Mouse (Mus musculus): ENCODE data around the gene Reep1. TPM values are rescaled to one million over a fixed set of nuclear protein-coding genes. Genes with fewer than 3 reads are reported as not detected.
A peak's percentile ranks its signal among the peaks of the same experiment; 100 is the strongest.

Reep1 gene
- polyA plus RNA-seq, 1 experiment from 2014 or later = 8.1 TPM

GRCm38 (mm10) chr6:71741998-71742636 lies 34.8 kb downstream of the Reep1 start:
- Histone ChIP-seq H3K4me3 (ENCODE audit: low read depth, low read length) (no peak overlapping the region), H3K9ac (ENCODE audit: low read length) (no peak overlapping the region), H3K9me3 (ENCODE audit: control insufficient read depth, low read length) (no peaks in the 10 kb centered on the region), H3K27ac (replicated peaks; ENCODE audit: low read depth, low read length) (no peak overlapping the region), H3K27me3 (ENCODE audit: control insufficient read depth, insufficient read depth, low read length) (no peaks in the 10 kb centered on the region), H3K36me3 (ENCODE audit: control insufficient read depth, insufficient read depth, low read length) (no peaks in the 10 kb centered on the region), H3K4me1 (ENCODE audit: control insufficient read depth, insufficient read depth, low read length) (no peaks in the 10 kb centered on the region), H3K4me2 (ENCODE audit: low read depth, severe bottlenecking) (no peak overlapping the region)
- no peak for ATAC-seq (ENCODE audit: insufficient number of reproducible peaks, low FRiP score, low TSS enrichment, low read depth)
- 90% methylated on average over 6 of the region's 6 CpGs for WGBS
- no peak for DNase-seq (ENCODE audit: low spot score)

GRCm38 (mm10) chr6:71744934-71745333 lies 37.6 kb downstream of the Reep1 start:
- WGBS = 85% methylated on average over 6 of the region's 6 CpGs

GRCm38 (mm10) chr6:71745482-71746234 lies 38.3 kb downstream of the Reep1 start:
- Histone ChIP-seq H3K4me3 (ENCODE audit: low read depth, low read length) (no peak overlapping the region), H3K4me2 (ENCODE audit: low read depth, severe bottlenecking) (no peak overlapping the region), H3K27me3 (ENCODE audit: control insufficient read depth, insufficient read depth, low read length) (no peaks in the 10 kb centered on the region), H3K27ac (replicated peaks; ENCODE audit: low read depth, low read length) (no peak overlapping the region), H3K9me3 (ENCODE audit: control insufficient read depth, low read length) (no peaks in the 10 kb centered on the region), H3K36me3 (ENCODE audit: control insufficient read depth, insufficient read depth, low read length) (no peaks in the 10 kb centered on the region), H3K9ac (ENCODE audit: low read length) (no peak overlapping the region), H3K4me1 (ENCODE audit: control insufficient read depth, insufficient read depth, low read length) (no peaks in the 10 kb centered on the region)
- DNase-seq (ENCODE audit: low spot score) (no peak), ATAC-seq (ENCODE audit: insufficient number of reproducible peaks, low FRiP score, low TSS enrichment, low read depth) (no peak)
- 89% methylated on average over 9 of the region's 9 CpGs for WGBS

More at GRCm38 (mm10) chr6:71744934-71745333, 37.6 kb downstream of the Reep1 start:
- H3K4me2 ChIP-seq (ENCODE audit: low read depth, severe bottlenecking) = no peak overlapping the region
- no peak overlapping the region for H3K9ac ChIP-seq (ENCODE audit: low read length)
- H3K27ac ChIP-seq (replicated peaks; ENCODE audit: low read depth, low read length) = no peak overlapping the region
- DNase-seq (ENCODE audit: low spot score) (no peak), ATAC-seq (ENCODE audit: insufficient number of reproducible peaks, low FRiP score, low TSS enrichment, low read depth) (no peak)
- H3K36me3 ChIP-seq (ENCODE audit: control insufficient read depth, insufficient read depth, low read length) = no peaks in the 10 kb centered on the region
- H3K27me3 ChIP-seq (ENCODE audit: control insufficient read depth, insufficient read depth, low read length) = no peaks in the 10 kb centered on the region
- H3K4me3 ChIP-seq (ENCODE audit: low read depth, low read length) = no peak overlapping the region
- no peaks in the 10 kb centered on the region for H3K4me1 ChIP-seq (ENCODE audit: control insufficient read depth, insufficient read depth, low read length)
- H3K9me3 ChIP-seq (ENCODE audit: control insufficient read depth, low read length) = no peaks in the 10 kb centered on the region

GRCm38 (mm10) chr6:71746246-71746645 lies 38.9 kb downstream of the Reep1 start:
- Histone ChIP-seq H3K4me1 (ENCODE audit: control insufficient read depth, insufficient read depth, low read length) (no peaks in the 10 kb centered on the region), H3K27me3 (ENCODE audit: control insufficient read depth, insufficient read depth, low read length) (no peaks in the 10 kb centered on the region), H3K36me3 (ENCODE audit: control insufficient read depth, insufficient read depth, low read length) (no peaks in the 10 kb centered on the region), H3K27ac (replicated peaks; ENCODE audit: low read depth, low read length) (no peak overlapping the region), H3K9me3 (ENCODE audit: control insufficient read depth, low read length) (no peaks in the 10 kb centered on the region), H3K4me3 (ENCODE audit: low read depth, low read length) (no peak overlapping the region), H3K9ac (ENCODE audit: low read length) (no peak overlapping the region), H3K4me2 (ENCODE audit: low read depth, severe bottlenecking) (no peak overlapping the region)
- 27% methylated on average over 1 of the region's 1 CpGs for WGBS
- DNase-seq (ENCODE audit: low spot score) (no peak), ATAC-seq (ENCODE audit: insufficient number of reproducible peaks, low FRiP score, low TSS enrichment, low read depth) (no peak)

GRCm38 (mm10) chr6:71746846-71747245 lies 39.5 kb downstream of the Reep1 start:
- no peaks in the 10 kb centered on the region for H3K36me3 ChIP-seq (ENCODE audit: control insufficient read depth, insufficient read depth, low read length)
- DNase-seq (ENCODE audit: low spot score) (no peak), ATAC-seq (ENCODE audit: insufficient number of reproducible peaks, low FRiP score, low TSS enrichment, low read depth) (no peak)
- no peaks in the 10 kb centered on the region for H3K9me3 ChIP-seq (ENCODE audit: control insufficient read depth, low read length)
- no peak overlapping the region for H3K4me2 ChIP-seq (ENCODE audit: low read depth, severe bottlenecking)
- no peak overlapping the region for H3K4me3 ChIP-seq (ENCODE audit: low read depth, low read length)
- H3K9ac ChIP-seq (ENCODE audit: low read length) = no peak overlapping the region
- H3K27me3 ChIP-seq (ENCODE audit: control insufficient read depth, insufficient read depth, low read length) = no peaks in the 10 kb centered on the region
- H3K27ac ChIP-seq (replicated peaks; ENCODE audit: low read depth, low read length) = no peak overlapping the region
- 83% methylated on average over 8 of the region's 8 CpGs for WGBS
- no peaks in the 10 kb centered on the region for H3K4me1 ChIP-seq (ENCODE audit: control insufficient read depth, insufficient read depth, low read length)

GRCm38 (mm10) chr6:71751602-71752001 lies 44.2 kb downstream of the Reep1 start:
- H3K36me3 ChIP-seq (ENCODE audit: control insufficient read depth, insufficient read depth, low read length) = no peaks in the 10 kb centered on the region
- no peak overlapping the region for H3K4me3 ChIP-seq (ENCODE audit: low read depth, low read length)
- H3K4me1 ChIP-seq (ENCODE audit: control insufficient read depth, insufficient read depth, low read length) = no peaks in the 10 kb centered on the region
- no peaks in the 10 kb centered on the region for H3K9me3 ChIP-seq (ENCODE audit: control insufficient read depth, low read length)
- no peak overlapping the region for H3K4me2 ChIP-seq (ENCODE audit: low read depth, severe bottlenecking)
- DNase-seq (ENCODE audit: low spot score) (no peak), ATAC-seq (ENCODE audit: insufficient number of reproducible peaks, low FRiP score, low TSS enrichment, low read depth) (no peak)
- H3K27ac ChIP-seq (replicated peaks; ENCODE audit: low read depth, low read length) = no peak overlapping the region
- H3K27me3 ChIP-seq (ENCODE audit: control insufficient read depth, insufficient read depth, low read length) = no peaks in the 10 kb centered on the region
- no peak overlapping the region for H3K9ac ChIP-seq (ENCODE audit: low read length)
- WGBS = 85% methylated on average over 2 of the region's 2 CpGs

- Histone ChIP-seq H3K4me3 (ENCODE audit: low read depth, low read length) (no peak overlapping the region), H3K27me3 (ENCODE audit: control insufficient read depth, insufficient read depth, low read length) (no peaks in the 10 kb centered on the region), H3K36me3 (ENCODE audit: control insufficient read depth, insufficient read depth, low read length) (no peaks in the 10 kb centered on the region), H3K27ac (replicated peaks; ENCODE audit: low read depth, low read length) (no peak overlapping the region), H3K4me1 (ENCODE audit: control insufficient read depth, insufficient read depth, low read length) (no peaks in the 10 kb centered on the region), H3K9ac (ENCODE audit: low read length) (no peak overlapping the region), H3K9me3 (ENCODE audit: control insufficient read depth, low read length) (no peaks in the 10 kb centered on the region), H3K4me2 (ENCODE audit: low read depth, severe bottlenecking) (no peak overlapping the region)
- ATAC-seq (ENCODE audit: insufficient number of reproducible peaks, low FRiP score, low TSS enrichment, low read depth) (no peak), DNase-seq (ENCODE audit: low spot score) (no peak)
- 89% methylated on average over 7 of the region's 7 CpGs for WGBS
Observed at GRCm38 (mm10) chr6:71752791-71753464, 45.6 kb downstream of the Reep1 start.

- Histone ChIP-seq H3K4me3 (ENCODE audit: low read depth, low read length) (no peak overlapping the region), H3K4me2 (ENCODE audit: low read depth, severe bottlenecking) (no peak overlapping the region; the same call in 1 of the 2 replicates), H3K4me1 (ENCODE audit: control insufficient read depth, insufficient read depth, low read length) (no peaks in the 10 kb centered on the region), H3K27ac (replicated peaks; ENCODE audit: low read depth, low read length) (no peak overlapping the region), H3K9ac (ENCODE audit: low read length) (no peak overlapping the region), H3K36me3 (ENCODE audit: control insufficient read depth, insufficient read depth, low read length) (no peaks in the 10 kb centered on the region), H3K27me3 (ENCODE audit: control insufficient read depth, insufficient read depth, low read length) (no peaks in the 10 kb centered on the region), H3K9me3 (ENCODE audit: control insufficient read depth, low read length) (no peaks in the 10 kb centered on the region)
- whole genome bisulfite sequencing = 46% methylated on average over 10 of the region's 10 CpGs
- DNase-seq (ENCODE audit: low spot score) (peak; percentile 60), ATAC-seq (ENCODE audit: insufficient number of reproducible peaks, low FRiP score, low TSS enrichment, low read depth) (peak; percentile 91)
Observed at GRCm38 (mm10) chr6:71757039-71757894, 49.9 kb downstream of the Reep1 start.
